Mouse (Mus musculus) brown adipose tissue, adult 24 weeks (tissue): ENCODE data around the gene Ccdc12. TPM values are rescaled to one million over a fixed set of nuclear protein-coding genes. Genes with fewer than 3 reads are reported as not detected.
"Not testable (repeated sequence)": the region's sequence is repeated elsewhere in the genome, so short reads cannot be mapped to it uniquely, and the experiment has no call there.

Source experiments
- H3K27ac ChIP-seq: fragments of 200-500 bp; replicated peaks from 2 replicates; pipeline ENCODE4 v1.5.1; 2012; ENCODE audit warnings: low read depth, mild to moderate bottlenecking, low read length
- H3K4me1 ChIP-seq: fragments of 200-500 bp; 2 replicates; pipeline ENCODE4 v1.6.1; 2012; ENCODE audit warnings: low read length, mixed read lengths; ENCODE audit not compliant: control insufficient read depth, insufficient read depth, insufficient read length
- H3K4me3 ChIP-seq: fragments of 200-500 bp; 2 replicates; pipeline ENCODE4 v1.5.1; 2012; ENCODE audit warnings: low read depth, mild to moderate bottlenecking, low read length, moderate library complexity; ENCODE audit not compliant: insufficient read depth
- polyA plus RNA-seq: library from polyadenylated mRNA; stranded (reverse); fragments of >200 nt; gene quantifications from 2 replicates; pipeline ENCODE4 v1.2.4, GENCODE M21; 2012; ENCODE audit not compliant: missing spikeins, insufficient read depth, insufficient read length

The Ccdc12 gene
- polyA plus RNA-seq, 1 experiment, result 46.2 TPM

- Histone ChIP-seq H3K27ac (0 out of 2 replicates have a peak overlapping the region, but pooled peaks have one; percentile 31), H3K4me1 (peaks cover 63% of the 10 kb centered on the region), H3K4me3 (no peak overlapping the region)
Measured at GRCm38 (mm10) chr9:110680736-110681507, 24.6 kb downstream of the Ccdc12 start.

GRCm38 (mm10) chr9:110681817-110682216, 25.5 kb downstream of the Ccdc12 start:
- H3K27ac ChIP-seq, result no peak overlapping the region
- H3K4me1 ChIP-seq, result peaks cover 60% of the 10 kb centered on the region

GRCm38 (mm10) chr9:110682255-110682654, 26.0 kb downstream of the Ccdc12 start:
- H3K4me3 ChIP-seq, result no peak overlapping the region
- 0 out of 2 replicates have a peak overlapping the region, but pooled peaks have one; percentile 6 for H3K27ac ChIP-seq
- peaks cover 57% of the 10 kb centered on the region for H3K4me1 ChIP-seq

More at GRCm38 (mm10) chr9:110681817-110682216, 25.5 kb downstream of the Ccdc12 start:
- no peak overlapping the region for H3K4me3 ChIP-seq

- H3K4me3 ChIP-seq, H3K27ac ChIP-seq: not testable (repeated sequence)
- H3K4me1 ChIP-seq, result peaks cover 53% of the 10 kb centered on the region
Measured at GRCm38 (mm10) chr9:110682697-110683096, 26.4 kb downstream of the Ccdc12 start.

- Histone ChIP-seq H3K27ac (peak overlapping the region; percentile 51), H3K4me3 (no peak overlapping the region), H3K4me1 (peaks cover 50% of the 10 kb centered on the region)
Measured at GRCm38 (mm10) chr9:110683574-110684099, 27.3 kb downstream of the Ccdc12 start.

- Histone ChIP-seq H3K27ac (peak overlapping the region; percentile 67), H3K4me1 (peaks cover 50% of the 10 kb centered on the region), H3K4me3 (no peak overlapping the region)
Measured at GRCm38 (mm10) chr9:110684100-110684831, 28.0 kb downstream of the Ccdc12 start.

GRCm38 (mm10) chr9:110685187-110685586, 28.9 kb downstream of the Ccdc12 start:
- Histone ChIP-seq H3K4me1 (peaks cover 46% of the 10 kb centered on the region), H3K4me3 (no peak overlapping the region), H3K27ac (peak overlapping the region; percentile 67)

- peak overlapping the region; percentile 67 for H3K27ac ChIP-seq
- H3K4me3 ChIP-seq, result no peak overlapping the region
- peaks cover 46% of the 10 kb centered on the region for H3K4me1 ChIP-seq
Measured at GRCm38 (mm10) chr9:110685591-110685990, 29.3 kb downstream of the Ccdc12 start.

GRCm38 (mm10) chr9:110686472-110686871, 30.2 kb downstream of the Ccdc12 start:
- no peak overlapping the region for H3K4me3 ChIP-seq
- peaks cover 41% of the 10 kb centered on the region for H3K4me1 ChIP-seq
- H3K27ac ChIP-seq, result no peak overlapping the region

- Histone ChIP-seq H3K4me3 (no peak overlapping the region), H3K4me1 (peaks cover 38% of the 10 kb centered on the region), H3K27ac (no peak overlapping the region)
Measured at GRCm38 (mm10) chr9:110687061-110687460, 30.8 kb downstream of the Ccdc12 start.

- no peak overlapping the region for H3K4me3 ChIP-seq
- no peak overlapping the region for H3K27ac ChIP-seq
- peaks cover 32% of the 10 kb centered on the region for H3K4me1 ChIP-seq
Measured at GRCm38 (mm10) chr9:110687846-110688245, 31.5 kb downstream of the Ccdc12 start.

GRCm38 (mm10) chr9:110689261-110689779, 33.0 kb downstream of the Ccdc12 start:
- peaks cover 19% of the 10 kb centered on the region for H3K4me1 ChIP-seq
- H3K4me3 ChIP-seq, result no peak overlapping the region
- no peak overlapping the region for H3K27ac ChIP-seq

GRCm38 (mm10) chr9:110695165-110695755, 39.0 kb downstream of the Ccdc12 start:
- no peak overlapping the region for H3K27ac ChIP-seq

GRCm38 (mm10) chr9:110696427-110696826, 40.1 kb downstream of the Ccdc12 start:
- H3K4me3 ChIP-seq, result no peak overlapping the region
- H3K27ac ChIP-seq, result no peak overlapping the region
- H3K4me1 ChIP-seq, result peaks cover 7% of the 10 kb centered on the region; the same call in 1 of the 2 replicates

More at GRCm38 (mm10) chr9:110695165-110695755, 39.0 kb downstream of the Ccdc12 start:
- Histone ChIP-seq H3K4me3 (no peak overlapping the region), H3K4me1 (peaks cover 7% of the 10 kb centered on the region; the same call in 1 of the 2 replicates)

- peaks cover 7% of the 10 kb centered on the region; the same call in 1 of the 2 replicates for H3K4me1 ChIP-seq
- no peak overlapping the region for H3K27ac ChIP-seq
- H3K4me3 ChIP-seq, result no peak overlapping the region
Measured at GRCm38 (mm10) chr9:110697465-110697864, 41.2 kb downstream of the Ccdc12 start.
